Mouse (Mus musculus): ENCODE measurements around the gene 4930579F01Rik.
"Not testable (repeated sequence)": the region's sequence is repeated elsewhere in the genome, so short reads cannot be mapped to it uniquely, and the experiment has no call there.

The 4930579F01Rik gene

GRCm38 (mm10) chr3:138143315-138144059 is 50.1 kb downstream of the 4930579F01Rik start, which contains the start of gene Trmt10a:
TSS of gene Trmt10a (plus strand) at chr3:138143448.
- DNase-seq = peak; percentile 99

GRCm38 (mm10) chr3:138142733-138143314 is 50.8 kb downstream of the 4930579F01Rik start:
- DNase-seq = no peak

GRCm38 (mm10) chr3:138142052-138142732 is 51.4 kb downstream of the 4930579F01Rik start:
- DNase-seq = peak; percentile 48

DNA sequence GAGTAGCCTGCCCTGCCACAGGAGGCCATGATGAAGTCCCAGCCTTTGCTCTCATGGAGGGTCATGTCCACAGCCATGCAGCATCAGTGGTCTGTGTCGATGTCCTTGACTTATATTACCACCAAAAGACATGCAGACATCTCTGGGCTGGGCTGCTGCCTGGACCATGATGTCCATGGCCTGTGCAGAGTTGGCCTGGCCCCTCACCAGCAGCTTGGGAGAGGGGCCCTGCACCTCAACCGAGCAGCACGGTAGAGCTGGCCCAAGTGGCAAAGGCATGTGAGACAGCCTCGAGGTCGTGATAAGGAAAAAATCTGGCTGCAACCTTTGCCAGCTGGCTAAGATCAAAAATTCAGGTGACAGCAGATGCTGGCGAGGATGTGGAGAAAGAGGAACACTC is 54.0 kb downstream of the 4930579F01Rik start:
- no peak for DNase-seq

DNA sequence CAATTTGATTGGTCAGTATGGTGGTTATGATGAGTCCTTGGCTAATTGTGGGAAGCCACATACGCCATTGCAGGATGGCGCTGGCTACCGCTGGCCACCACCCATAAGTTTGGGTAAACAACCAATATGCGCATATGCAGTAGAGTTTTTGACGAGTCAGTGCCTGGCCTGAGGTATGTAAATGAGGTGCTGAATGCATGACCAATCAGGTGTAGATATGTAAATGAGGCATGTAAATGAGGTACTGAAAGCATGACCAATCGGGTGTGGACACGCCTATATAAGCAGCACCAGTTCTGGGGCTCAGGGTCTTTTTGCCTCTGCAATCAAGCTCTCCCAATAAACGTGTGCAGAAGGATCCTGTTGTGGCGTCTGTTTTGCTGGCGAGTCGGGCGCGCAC is 55.5 kb downstream of the 4930579F01Rik start:
- DNase-seq = not testable (repeated sequence)

DNA sequence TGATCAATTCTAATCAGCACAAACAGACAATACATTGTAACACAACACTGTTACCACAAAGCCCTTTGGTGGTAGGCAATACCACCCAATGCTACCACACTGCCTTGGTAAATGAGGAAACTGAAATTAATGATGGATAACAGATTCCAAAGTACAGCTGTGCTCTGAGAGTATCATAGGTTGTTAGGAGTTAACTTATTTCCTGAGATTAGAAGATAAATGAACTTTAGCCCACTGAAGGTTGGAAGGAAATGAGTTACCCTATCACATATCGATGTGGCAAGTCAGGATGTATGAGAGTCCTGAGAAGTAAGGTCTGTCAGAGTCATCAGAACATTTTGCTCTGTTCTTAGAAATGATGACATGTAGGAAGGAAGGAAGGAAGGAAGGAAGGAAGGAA is 59.1 kb downstream of the 4930579F01Rik start:
- DNase-seq = no peak

DNA sequence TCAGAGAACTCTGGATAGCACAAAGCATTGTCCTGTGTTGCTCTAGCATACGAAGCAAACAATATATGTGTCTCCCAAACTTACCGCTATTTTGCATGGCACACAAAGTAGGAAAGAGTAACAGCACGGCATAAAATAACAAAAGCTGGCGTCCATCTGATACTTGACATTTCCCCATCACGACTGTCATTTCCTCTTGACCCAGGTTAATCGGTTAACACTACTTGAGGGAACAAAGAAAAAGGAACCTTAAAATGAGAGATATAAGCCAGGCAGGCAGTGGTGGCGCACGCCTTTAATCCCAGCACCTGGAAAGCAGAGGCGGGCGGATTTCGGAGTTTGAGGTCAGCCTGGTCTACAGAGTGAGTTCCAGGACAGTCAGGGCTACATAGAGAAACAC is 59.7 kb downstream of the 4930579F01Rik start:
- DNase-seq = no peak

- DNase-seq = no peak
Observed at GRCm38 (mm10) chr3:138133463-138133862, 60.2 kb downstream of the 4930579F01Rik start.

DNA sequence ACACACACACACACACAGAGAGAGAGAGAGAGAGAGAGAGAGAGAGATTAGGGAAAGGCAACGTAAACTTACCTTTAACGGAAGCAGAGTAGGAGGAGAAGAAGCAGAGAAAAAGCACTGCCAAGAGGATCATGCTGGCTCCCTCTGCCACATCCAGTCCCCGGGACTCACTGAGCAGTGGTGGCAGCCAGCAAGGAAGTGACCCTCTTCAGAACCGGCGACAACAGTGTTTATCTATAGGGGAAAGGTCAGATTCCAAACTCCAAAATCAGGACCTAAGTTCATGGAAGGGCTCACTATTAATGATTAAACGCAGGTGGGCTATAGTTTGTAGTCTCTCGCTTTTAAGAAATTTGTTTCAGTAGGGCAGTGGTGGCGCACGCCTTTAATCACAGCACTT is 62.5 kb downstream of the 4930579F01Rik start:
- no peak for DNase-seq

- no peak for DNase-seq
Observed at GRCm38 (mm10) chr3:138130692-138131091, 62.9 kb downstream of the 4930579F01Rik start.

DNA sequence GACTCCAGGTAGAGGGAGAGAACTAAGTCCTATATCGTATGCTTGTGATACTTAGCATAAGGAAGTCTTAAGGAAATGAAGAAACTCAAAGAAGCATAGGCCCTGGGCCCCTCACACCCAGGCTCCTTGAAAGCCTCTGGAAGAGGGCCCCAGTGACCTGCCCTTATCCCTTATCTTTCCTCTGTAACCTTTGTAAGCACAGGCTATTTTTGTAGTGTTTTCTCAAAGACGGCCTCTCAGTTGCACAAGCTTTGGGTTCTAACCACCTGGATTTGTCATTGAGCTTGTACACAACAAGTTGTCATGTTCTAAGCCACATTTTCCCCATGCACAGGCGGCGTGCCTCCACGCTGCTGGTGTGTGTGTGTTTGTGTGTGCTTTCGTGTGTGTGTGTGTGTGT is 64.5 kb downstream of the 4930579F01Rik start:
- DNase-seq = no peak

- no peak for DNase-seq
Observed at GRCm38 (mm10) chr3:138123842-138124241, 69.8 kb downstream of the 4930579F01Rik start.

DNA sequence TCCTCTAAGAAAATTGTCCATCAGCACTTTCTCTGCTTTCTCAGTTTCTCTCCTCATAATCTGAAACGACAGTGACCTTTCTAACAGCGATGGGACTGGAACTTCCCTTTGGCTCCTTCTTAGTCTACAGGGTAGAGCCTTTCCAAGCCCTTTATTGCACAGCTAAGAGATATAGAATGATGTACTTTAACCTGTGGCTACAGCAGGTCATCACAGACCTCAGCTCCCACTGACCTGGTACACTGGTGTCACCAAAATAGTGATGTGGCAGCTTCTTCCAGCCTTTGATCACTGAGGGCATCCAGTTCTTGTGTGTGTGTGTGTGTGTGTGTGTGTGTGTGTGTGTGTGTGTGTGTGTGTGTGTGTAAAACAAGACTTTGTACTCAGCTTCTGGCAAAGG is 72.2 kb downstream of the 4930579F01Rik start:
- no peak for DNase-seq

GRCm38 (mm10) chr3:138119444-138120105 is 74.0 kb downstream of the 4930579F01Rik start:
- DNase-seq = no peak

DNA sequence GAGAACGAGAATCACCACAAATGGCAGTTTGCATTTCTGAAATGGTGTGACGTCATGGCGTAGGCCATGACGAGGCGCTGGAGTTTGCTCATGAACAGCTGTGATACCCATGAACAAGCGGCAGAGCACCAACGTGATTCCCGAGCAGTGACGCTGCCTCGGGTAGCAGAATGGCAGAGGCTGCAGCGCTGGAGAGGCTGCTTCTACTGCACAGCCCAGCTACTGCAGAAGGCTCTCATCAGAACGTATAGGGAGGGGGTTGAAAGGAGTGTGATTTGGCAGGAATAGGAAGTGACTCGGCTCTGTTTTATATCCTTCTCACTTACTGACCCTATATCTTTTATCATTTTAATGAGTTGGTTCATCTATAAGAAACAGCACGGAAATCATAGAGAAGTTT is 74.8 kb downstream of the 4930579F01Rik start:
- DNase-seq = no peak

- DNase-seq = no peak
Observed at GRCm38 (mm10) chr3:138118392-138118791, 75.2 kb downstream of the 4930579F01Rik start.

DNA sequence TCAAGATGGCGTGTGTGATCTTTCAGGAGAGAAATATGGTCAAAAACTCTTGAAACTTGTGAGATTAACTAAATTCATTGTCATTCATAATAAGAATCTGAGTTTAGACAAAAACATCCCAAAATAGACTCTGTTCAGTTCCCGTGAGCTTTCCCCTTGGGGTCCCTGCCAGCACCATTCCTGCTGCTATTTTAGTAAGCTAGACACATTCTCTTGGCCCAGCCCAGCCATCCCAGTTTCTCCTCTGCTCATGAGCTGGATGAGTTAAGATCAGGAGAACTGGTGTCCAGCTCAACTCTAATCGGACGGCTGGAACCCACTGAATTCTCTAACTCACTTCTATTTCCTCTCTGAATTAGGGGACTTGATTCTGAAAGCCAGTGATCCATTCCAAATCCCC is 76.8 kb downstream of the 4930579F01Rik start:
- DNase-seq = no peak

DNA sequence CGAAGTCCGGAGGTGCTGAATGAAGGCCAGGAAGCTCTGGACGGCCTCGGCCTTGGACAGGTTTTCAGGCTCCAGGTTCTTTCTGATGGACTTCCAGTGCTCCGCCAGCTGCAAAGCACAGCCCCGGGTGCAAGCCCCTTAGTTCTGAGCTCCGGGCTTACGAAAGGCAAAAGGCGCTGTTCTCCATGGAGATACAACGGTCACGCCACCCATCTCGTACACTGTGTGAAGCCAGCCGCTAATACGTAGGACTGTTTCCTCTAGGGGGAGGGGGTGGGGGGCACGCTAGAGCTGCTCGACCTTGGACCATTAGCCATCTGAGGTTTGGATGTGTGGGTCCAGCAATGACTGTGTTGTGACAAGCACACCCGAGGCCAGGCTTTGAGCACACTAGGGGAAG is 79.5 kb downstream of the 4930579F01Rik start:
- DNase-seq = no peak
